Mouse (Mus musculus) adrenal gland (tissue): ENCODE measurements around the gene Lrrc58.

ENCODE experiments used
- intact Hi-C: fragments of 180-260 bp; cut with DNase I; formaldehyde crosslinking; loops from one replicate; pipeline ENCODE4 v1.15.1; 2025
- long read RNA-seq, 2 experiments: library from polyadenylated mRNA; unstranded; transcript quantifications; one replicate each; pipeline ENCODE4 v2.0.0; 2020; ENCODE audit warnings: borderline replicate concordance in 1 of 2; ENCODE audit not compliant: insufficient replicate concordance in 1 of 2

Gene Lrrc58
- long read RNA-seq, experiment 1, full-length matches to known transcripts = 15 of 127 reads
- long read RNA-seq, experiment 1, partial matches to known transcripts = 2 of 127 reads
- long read RNA-seq, experiment 1, other reads (novel, unspliced or antisense) = 110 of 127 reads
- long read RNA-seq, experiment 2, full-length matches to known transcripts = 15 of 78 reads
- long read RNA-seq, experiment 2, partial matches to known transcripts = 1 of 78 reads
- long read RNA-seq, experiment 2, other reads (novel, unspliced or antisense) = 62 of 78 reads

DNA sequence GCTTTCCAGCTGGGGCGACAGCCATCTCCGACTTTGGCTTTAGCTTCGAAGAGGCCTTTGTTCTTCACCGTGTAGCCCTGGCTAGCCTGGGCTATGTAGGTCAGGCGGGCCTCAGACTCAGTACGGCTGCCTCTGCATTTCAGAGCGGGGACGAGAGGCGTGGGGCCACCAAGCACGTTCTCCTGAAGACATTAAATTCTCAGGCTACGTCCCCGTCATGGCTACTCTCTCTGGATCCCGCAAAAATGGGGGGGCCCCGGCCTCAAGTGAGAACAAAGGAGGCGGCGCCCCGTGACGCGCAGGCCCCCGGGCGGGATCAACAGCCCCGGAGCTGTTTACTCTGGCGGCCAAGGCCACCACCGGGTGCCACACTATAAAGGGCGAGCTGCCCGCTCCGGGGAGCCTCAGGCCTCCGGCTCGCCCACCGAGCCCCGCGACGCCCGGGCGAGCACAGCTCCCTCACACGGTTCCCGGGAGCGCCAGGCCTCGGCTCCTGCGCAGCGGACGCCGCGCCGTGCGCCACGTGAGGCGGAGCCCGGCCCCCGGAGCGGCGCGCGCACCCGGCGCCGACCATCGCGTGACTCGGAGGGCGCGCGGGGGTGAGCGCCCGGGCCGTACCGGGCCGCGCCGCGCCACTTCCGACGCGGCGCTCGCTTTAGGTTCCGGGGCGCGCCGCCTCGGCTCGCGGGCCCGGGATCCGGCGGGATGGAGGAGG, at the start of gene Lrrc58:
Lrrc58 (plus strand) TSS at position 599 of the 715 bp plus-strand sequence.
- intact Hi-C loops = no loop called here

DNA sequence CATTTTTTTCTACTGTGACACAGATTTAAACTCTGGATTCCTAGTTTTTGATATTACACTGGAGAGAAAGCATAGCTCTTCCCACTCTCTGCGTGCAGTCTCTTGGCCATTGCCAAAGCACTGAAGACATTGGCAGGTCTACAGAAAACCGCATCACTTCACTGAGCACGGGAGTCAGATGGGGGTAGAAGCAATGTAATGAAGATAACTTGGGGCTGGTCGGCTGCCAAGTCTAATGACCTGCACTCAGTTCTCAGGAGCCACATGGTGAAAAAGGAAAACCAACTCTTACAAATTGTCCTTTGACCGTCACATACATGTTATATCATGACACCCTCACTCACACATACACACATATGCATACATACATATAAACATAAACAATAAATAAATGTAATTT, 44.2 kb upstream of the Lrrc58 start:
- intact Hi-C loops = no loop called here

DNA sequence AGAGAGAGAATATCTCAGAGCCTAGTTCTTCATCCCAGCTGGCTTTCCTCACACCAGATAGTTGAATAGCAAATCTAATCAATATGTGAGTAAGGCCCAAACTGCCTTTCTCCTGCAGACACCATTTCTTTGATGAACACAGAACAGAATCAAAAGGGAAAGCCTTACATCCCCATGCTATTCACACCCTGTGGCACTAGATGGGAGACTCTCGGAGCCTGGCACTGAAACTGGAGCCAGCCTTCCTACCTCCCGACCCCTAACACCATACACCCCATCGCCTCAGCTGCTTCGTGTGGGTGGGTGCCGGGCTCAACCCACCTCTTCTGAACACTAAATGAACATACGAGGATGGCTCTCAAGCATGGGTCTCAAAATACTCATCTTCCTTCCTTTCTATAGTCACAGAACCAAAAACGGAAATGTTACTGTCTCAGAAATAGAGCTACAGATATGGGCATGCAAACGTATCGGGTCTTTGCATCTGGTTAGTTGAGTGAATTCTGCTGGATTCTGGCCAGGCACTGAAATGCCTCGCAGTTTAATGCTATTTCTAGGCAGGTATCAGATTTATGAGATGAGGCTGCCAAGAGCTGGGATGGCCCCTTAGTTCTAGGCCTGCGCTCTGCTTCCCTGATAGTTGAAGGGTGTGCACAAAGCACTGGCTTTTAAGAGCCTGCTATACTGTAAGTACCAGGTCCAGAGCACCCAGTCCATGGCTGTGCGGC, 43.2 kb upstream of the Lrrc58 start:
- intact Hi-C loops = loop anchor here (5.0 kb wide), 1 partner anchor 387 kb away; no protein-coding TSS in a partner anchor

DNA sequence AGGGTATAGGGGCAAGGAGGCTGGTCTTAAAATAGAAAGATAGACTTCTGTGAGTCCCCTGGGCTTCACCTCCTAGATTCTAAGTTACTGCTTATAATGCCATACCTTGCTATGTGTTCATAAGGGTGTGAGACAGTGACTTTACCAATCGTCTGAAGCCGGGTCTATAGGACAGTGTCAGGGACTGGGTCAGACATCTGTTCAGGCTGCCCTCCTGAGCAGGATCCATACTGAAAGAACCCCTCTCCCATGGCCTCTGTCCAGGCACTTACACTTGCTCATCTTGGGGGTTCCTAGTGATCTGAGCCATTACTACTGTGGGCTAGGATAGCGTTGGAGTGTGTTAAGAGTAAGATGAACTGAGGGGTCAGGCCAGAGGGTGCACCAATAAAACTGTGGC, 41.9 kb upstream of the Lrrc58 start:
- intact Hi-C loops = loop anchor here (5.0 kb wide), 1 partner anchor 386 kb away; no protein-coding TSS in a partner anchor

DNA sequence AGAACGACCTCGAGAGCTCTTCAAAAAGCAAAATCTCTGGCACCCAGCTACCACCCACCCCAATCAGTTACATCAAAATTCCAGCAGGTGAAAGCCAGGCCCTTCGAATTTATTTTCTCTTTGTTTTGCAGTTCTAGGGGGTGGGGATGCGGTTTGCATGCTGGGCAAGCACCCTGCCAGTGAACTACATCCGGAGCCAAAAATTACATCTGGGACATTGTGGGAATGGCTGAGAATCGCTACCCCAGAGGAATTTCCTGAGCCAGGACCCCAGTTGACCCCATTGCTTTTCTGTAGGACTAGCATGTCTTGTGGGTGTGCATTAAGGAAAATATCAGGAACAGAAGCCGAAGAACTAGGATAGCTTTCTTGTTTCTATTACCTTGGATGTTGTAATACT, 37.1 kb upstream of the Lrrc58 start:
- intact Hi-C loops = no loop called here

DNA sequence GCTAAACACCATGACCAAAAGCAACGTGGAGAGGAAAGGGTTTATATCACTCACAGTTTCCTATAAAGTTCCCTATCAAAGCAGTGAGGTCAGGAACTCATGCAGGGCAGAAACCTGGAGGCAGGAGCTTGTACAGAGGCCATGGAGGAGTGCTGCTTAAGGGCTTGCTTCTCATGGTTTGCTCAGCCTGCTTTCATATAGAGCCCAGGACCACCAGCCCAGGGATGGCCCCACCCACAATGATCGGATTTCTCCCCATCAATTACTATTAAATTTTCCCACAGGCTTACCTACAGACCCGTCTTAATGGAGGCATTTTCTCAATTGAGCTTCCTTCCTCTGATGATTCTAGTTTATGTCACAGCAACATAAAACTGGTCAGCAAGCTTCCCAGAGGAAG, 30.6 kb upstream of the Lrrc58 start:
- intact Hi-C loops = no loop called here

DNA sequence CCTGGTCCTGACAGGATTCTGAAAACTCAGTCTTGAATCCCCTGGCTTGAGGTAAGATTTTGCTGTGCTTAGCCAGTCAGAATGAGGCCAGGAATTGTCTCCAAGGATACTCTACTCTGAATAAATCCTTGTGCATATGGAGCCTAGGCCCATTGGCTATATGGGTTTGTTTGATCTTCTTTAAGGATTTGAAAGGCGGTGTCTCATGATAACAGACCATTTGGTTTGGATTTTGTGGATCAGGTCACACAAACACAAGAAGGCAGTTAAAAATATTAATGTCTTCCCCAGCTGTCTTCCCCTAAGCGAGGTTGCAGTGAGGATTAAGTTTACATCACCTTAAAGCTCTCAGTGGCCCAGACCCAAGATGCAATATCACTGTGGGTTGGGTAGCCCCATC, 25.8 kb upstream of the Lrrc58 start:
- intact Hi-C loops = no loop called here

DNA sequence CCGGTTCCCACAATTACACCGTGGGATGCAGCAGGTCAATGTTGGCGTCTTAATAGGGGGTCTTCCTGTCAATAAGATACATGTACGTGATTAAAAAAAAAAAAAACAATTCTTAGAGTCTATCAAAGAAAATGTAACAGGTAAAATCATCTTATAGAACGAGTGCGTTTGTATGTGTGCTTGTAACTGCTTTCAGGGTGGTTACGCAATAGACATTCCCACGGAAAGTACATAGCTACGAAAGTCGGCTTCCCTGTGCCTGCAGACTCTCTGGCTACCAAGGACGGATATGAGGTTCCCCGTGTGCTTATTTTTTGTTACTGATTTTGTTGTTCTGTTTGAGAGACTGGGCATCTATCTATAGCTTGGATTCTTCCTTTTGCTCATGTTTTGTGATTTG, 24.4 kb upstream of the Lrrc58 start:
- intact Hi-C loops = no loop called here

DNA sequence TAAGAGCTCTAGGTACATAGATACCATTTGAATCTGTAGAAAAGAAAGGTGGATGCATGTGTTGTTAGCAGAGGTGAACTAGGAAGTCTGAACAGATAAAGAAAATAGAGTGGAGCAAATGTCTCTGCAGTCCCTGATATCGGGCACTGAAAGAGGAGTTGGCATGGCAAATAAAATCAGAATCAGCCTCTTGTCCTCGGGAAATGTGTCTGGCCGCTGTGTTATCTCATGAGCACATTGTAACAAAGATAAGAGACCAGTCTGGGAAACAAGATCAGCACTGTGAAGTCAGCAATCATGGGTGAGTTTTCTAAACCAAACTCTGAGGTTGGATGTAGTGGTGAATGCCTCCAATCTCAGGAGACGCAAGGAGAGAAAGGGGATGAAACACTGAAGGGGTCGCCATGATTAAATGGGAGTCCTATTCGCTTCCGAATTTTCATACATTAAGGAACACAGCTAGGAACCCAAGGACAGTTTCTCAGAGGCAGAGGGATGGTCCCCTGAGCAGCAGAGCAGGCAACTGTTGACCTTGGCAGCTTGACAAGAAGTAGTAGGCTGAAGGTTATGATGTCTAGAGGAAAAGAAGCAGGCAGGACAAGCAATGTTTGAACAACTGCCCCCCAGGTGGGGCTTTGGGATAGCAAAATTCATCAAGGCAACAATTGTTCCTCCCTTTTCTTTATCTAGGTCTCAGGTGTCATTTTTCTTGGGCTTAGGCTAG, 22.8 kb upstream of the Lrrc58 start:
- intact Hi-C loops = no loop called here

DNA sequence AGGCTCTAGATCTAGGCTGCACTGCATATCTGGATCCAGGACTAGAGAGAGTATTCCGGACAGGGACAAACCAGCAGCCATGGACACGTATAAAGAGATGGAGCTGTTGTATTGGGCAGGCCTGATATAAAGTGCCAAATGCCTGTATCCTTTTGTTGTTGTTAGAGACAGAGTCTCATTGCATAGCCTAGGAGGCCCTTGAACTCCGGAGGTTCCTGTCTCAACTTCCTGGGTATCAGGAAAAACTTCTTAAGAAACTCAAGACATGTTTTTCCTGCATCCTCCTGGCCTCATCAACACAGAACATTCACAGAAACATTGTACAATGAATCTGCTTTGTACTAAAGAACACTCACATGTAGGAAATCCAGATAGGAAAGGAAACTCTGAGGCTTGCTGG, 21.1 kb upstream of the Lrrc58 start:
- intact Hi-C loops = no loop called here

DNA sequence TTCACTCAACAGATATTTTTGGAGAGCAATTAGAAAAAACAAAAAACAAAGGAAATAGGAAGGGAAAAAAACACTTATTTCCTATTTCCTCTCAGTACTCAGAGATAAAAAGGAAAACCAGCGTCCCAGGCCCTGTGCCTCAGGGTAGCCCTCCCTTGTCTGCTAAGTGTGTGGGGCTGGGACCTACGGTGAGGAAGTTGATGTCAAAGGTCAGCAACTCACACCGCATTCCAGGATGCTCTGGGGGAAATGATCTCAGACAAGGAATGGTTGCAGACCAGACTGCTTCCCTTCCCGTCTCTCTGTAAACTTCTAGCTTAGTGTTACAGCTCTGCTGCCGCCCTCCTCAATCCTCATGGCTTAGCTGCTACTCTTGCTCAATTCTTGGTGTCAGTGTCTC, 16.8 kb upstream of the Lrrc58 start:
- intact Hi-C loops = no loop called here

DNA sequence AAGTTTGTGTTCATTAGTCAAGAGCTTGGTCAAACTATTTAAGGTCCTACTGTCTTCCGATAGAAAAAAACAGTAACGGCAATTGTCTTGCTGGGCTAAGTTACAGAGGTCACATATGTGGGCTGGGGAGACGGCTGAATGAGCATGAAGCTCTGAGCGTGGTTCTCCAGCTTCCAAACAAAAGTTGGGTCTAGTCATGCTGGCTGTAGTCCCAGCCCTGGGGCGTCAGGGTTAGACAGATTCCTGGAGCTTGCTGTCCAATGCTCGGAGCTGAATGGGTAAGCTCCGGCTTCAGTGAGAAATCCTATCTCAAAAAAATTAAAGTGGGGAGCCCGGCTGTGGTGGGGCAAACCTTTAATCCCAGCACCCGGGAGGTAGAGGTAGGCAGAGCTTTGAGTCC, 14.9 kb upstream of the Lrrc58 start:
- intact Hi-C loops = no loop called here

DNA sequence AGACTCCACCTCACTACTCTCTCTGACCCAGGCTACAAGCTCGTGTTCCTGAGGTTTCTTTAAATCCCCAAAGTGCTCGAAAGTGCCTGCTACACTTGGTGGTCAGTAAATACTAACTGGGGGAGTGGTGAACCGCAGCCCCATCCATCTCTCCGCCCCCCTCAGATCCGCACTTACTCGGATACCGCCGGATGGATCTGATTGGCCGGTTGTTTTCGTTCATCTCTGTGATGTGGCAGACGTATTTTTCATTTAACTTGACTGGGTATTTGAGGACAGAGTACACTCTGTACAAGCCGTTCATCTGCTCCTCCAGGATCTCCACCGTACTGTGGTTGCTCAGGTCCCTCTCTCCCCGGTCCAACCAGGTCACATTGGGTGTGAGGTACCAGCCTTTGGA, 14.1 kb upstream of the Lrrc58 start:
- intact Hi-C loops = no loop called here

DNA sequence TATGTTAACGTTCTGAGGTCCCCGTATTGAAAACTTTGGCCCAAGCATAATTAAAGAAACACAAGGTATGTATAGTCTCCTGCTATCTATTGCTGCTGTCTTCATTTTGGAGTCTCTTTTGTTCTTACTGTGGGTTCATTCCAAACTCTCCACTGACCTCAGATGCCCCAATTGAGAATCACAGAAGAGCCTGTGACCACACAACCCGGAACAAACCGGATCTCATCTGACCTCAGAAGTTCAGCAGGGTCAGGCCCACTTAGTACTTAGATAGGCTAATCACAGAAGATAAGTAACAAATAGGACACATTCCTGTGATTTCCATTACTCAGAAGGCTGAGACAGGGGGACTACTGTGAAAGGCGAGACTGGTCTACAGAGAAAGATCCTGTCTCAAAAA, 13.6 kb upstream of the Lrrc58 start:
- intact Hi-C loops = no loop called here

DNA sequence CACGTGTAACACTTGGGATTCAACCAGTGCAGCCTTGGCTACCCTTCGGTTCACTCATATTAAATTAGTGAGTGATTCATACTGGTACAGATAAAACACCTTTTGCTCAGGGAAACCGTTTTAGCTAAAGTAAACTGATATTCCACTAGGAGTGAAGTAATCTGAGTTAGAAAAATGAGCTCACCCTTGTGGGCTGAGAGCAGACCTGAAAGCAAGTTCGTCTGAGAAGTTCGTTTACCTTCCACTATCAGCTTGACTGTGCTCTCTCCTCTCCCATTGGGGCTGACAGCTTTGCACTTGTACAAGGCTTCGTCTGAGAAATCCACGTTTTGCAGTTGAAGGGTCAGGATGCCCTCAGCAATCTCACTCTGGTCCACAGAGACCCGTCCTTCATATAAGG, 12.6 kb upstream of the Lrrc58 start:
- intact Hi-C loops = no loop called here

DNA sequence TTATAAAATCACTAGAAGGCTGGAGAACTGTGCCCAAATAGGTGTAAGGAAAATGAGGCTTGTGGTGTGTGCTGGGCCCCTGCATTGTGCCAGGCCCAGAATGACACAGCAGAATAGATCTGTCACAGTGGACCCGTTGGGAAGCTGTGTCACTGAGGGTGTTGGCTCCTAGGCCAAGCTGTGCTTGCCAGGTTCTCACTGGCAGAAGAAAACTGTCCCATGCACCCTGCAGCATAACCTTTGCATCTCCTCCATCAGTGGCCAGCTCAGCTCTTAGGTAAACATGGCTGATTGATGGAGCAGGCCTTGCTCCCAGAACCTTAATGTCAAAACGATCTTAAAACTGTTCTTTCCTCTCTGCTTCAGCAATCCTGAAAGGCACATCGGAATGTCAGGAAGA, 11.9 kb upstream of the Lrrc58 start:
- intact Hi-C loops = no loop called here

DNA sequence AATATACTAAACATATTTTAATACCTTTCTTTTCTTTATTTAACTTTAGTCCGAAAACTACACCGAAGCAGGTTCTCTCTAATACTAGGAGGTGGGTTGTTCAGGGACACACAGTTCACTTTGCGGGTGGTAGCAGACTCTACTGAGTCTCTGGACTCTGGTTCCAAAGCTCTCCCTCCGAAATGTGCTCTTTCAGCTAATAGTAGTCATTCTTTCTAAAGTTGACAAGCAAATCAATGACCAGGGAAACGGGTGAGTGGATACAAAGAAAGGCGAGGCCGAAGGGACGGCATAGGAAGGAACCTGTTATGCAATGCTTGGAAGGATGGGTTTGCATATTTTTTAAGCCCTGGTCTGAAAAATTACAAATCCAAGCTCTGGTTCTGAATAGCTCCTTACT, 10.7 kb upstream of the Lrrc58 start:
- intact Hi-C loops = no loop called here

DNA sequence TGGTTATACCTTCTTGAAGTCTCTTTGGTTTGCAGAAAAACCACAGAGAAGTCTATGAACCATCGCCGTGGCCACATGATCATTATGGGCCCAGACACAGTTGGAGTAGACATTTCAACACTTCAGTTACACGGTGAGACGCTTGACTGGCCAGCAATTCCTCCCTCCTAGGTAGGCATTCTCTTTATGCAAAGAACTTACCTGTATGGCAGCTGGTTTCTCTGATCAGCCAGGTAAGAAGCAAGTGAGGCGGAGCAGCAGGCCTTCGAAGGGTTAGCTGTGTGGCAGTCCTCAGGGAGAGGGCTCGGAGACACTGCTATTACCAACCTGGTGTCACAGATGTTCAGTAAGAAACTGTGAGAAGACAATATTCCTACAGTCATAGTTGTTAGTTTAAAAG, 8.0 kb upstream of the Lrrc58 start:
- intact Hi-C loops = loop anchor here (5.0 kb wide), 1 partner anchor 43 kb away; no protein-coding TSS in a partner anchor

DNA sequence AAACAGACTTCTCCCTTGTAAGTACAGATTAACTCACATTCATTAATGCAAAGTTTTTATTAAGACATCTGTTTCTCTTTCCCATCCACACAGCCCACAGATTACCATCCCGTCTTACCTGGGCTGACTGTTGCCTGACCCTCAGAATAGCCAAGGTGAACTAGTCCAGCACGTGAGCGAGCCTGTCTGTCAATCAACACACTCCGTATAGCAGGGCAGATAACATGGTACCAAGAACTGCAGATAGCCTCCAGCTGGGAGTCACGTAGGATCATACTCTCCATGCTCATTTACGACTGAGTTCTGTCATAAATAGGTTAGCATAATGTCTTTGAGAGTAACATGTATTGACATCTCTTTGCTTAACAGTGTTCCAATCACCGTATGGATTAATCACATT, 7.2 kb upstream of the Lrrc58 start, which contains the start of gene Gm36028:
Gm36028 (minus strand) TSS at position 118 of the 400 bp plus-strand sequence.
- intact Hi-C loops = loop anchor here (5.0 kb wide), 1 partner anchor 44 kb away; no protein-coding TSS in a partner anchor

DNA sequence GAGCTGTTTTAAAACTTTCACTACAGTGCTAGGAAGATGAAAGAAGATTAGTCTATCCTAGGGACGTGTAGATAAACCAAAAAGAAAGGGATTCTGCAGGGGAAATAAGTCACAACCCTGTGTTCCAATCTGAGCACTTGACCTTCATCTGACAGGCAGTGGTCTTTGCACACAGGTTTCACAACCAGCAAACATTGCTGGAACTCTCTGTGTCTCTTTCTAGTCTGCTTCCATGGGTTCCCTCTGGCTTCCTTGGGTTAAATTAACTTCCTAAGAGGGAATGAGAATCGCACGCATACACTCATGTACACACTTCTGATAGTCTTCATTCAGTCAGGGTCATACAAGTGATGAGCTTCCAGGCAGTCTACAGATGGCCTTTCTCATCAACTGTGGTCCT, 4.3 kb upstream of the Lrrc58 start:
- intact Hi-C loops = loop anchor here (5.0 kb wide), 1 partner anchor 47 kb away; no protein-coding TSS in a partner anchor

DNA sequence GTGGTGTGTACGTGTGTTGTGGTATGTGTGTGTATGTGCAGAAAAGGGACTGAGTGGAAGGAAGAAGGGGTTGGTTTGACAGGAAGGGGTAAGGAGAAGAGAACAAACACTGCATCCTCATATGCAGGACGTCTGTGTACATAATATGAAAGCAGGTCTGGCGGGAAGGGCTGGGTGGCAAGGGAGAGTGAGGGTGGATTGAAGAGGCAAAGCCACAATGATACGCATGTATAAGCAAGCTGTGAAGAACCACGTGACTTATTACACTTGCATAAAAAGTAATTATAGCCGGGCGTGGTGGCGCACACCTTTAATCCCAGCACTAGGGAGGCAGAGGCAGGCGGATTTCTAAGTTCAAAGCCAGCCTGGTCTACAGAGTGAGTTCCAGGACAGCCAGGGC, 2.3 kb upstream of the Lrrc58 start:
- intact Hi-C loops = no loop called here
